Mouse (Mus musculus) megakaryocyte, embryonic 14.5 days (primary cell): ENCODE measurements around the gene Ccl28.

ENCODE experiments used
- FLI1 ChIP-seq: IDR thresholded peaks from 2 replicates; pipeline ENCODE4 v1.6.1; 2012; ENCODE audit warnings: low read length, inconsistent platforms, mixed read lengths
- GATA1 ChIP-seq: IDR thresholded peaks from 3 replicates; pipeline ENCODE4 v1.6.1; 2012; ENCODE audit warnings: mixed read lengths, low read length, inconsistent platforms, borderline replicate concordance

GRCm38 (mm10) chr13:119698436-119698835, 74.8 kb downstream of the Ccl28 start:
- TF ChIP-seq GATA1 (no peak), FLI1 (no peak)
